ENCODE assay signal across 17 mouse cellular contexts in the genomic region with DNA sequence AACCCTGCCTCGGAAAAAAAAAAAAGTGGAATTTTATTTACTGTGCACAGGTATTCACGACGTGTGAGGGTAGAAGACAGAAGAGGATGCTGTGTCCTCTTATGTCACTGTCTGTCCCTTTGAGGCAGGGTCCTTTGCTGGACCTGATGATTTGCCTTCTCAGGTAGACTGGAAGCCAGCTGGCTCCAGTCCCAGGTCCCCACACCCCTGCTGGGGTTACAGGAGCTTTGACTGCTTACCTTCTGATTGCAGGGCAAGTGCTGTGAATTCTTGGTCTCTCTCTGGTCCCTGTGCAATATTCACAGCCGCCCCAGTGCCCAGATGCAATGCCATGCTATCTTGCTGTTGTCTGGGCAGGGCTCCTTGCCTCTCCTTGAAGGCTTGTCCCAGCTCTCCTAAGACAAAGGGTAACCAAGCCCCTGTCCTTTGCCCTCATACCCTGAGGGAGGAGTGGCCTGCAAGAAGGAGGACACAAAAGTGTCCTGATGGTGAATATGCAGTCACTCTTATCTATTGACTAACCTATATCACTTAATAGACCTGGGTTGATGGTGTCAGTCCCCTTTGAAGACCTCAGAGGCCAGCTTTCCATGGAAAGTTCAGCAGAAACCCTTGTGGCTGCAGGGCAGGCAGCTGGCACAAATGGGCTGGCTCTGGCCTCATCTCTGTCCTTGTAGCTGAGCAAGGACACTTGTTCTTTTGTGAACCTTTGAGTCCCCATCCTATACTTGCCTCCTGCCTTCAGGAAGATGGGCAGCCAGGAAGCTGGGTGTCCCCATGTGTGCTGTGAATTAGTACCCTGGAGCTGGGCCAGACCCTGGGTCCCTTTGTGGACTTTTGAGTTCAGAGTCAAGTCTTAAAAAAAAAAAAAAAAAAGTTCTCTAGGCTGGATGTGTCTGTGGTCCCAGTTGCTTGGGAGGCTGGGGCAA. TPM values are rescaled to one million over a fixed set of nuclear protein-coding genes. Genes with fewer than 3 reads are reported as not detected.
A peak's percentile ranks its signal among the peaks of the same experiment; 100 is the strongest.
DNase-seq lines count a peak whose midpoint lies in the region; ATAC-seq and TF ChIP-seq lines count a peak whose summit lies in the region.
"Had no signal": no experiment of that assay in that cellular context is flagged by ENCODE, and none has a peak within 500 bp of the region (broad histone marks: within the 10 kb centered on the region; RNA-seq: fewer than 3 reads in every experiment).

No protein-coding gene starts in this region.

- WGBS in heart, embryonic 15.5 days, result 70% methylated on average over 4 of the region's 4 CpGs
- WGBS in intestine, postnatal 0 days, result 46% methylated on average over 4 of the region's 4 CpGs

- H3K4me2 ChIP-seq in heart, embryonic 15.5 days, result peak overlapping the region; percentile 2; the same call in 1 of the 2 replicates
- H3K4me2 ChIP-seq in intestine, postnatal 0 days (replicated peaks; ENCODE audit: low read depth), result peak overlapping the region; percentile 33
- H3K4me2 ChIP-seq: embryonic facial prominence, embryonic 12.5 days; forebrain, embryonic 12.5 days; neural tube, embryonic 13.5 days had no signal

- TF ChIP-seq CTCF in E14TG2a.4 (conservative IDR thresholded peaks at IDR 0.05; ENCODE audit: low read length), result no peak
- no peak for TF ChIP-seq CTCF in intestine, postnatal 0 days (IDR thresholded peaks at IDR 0.05; ENCODE audit: low read depth)

- no peak overlapping the region for H3K9ac ChIP-seq in heart, embryonic 15.5 days
- H3K9ac ChIP-seq in intestine, postnatal 0 days (ENCODE audit: low read depth, low read length), result 0 out of 2 replicates have a peak overlapping the region, but pooled peaks have one; percentile 18
- H3K9ac ChIP-seq: embryonic facial prominence, embryonic 12.5 days; forebrain, embryonic 12.5 days; liver, embryonic 14.5 days; neural tube, embryonic 13.5 days had no signal

- peaks cover 11% of the 10 kb centered on the region; the same call in 1 of the 2 replicates for H3K36me3 ChIP-seq in heart, embryonic 15.5 days
- peaks cover 84% of the 10 kb centered on the region for H3K36me3 ChIP-seq in E14TG2a.4 (ENCODE audit: insufficient read depth, low read length)
- H3K36me3 ChIP-seq in intestine, postnatal 0 days (ENCODE audit: control insufficient read depth, insufficient read depth), result peaks cover 15% of the 10 kb centered on the region; the same call in 1 of the 2 replicates

- H3K4me1 ChIP-seq in heart, embryonic 15.5 days (replicated peaks), result peaks cover 75% of the 10 kb centered on the region
- peaks cover 98% of the 10 kb centered on the region for H3K4me1 ChIP-seq in E14TG2a.4 (replicated peaks; ENCODE audit: low read depth, low read length)
- H3K4me1 ChIP-seq in intestine, postnatal 0 days (replicated peaks; ENCODE audit: control insufficient read depth, insufficient read depth, low read length), result peaks cover 7% of the 10 kb centered on the region

- peak; percentile 69 to 76 for DNase-seq in cerebellum, postnatal 10 days
- no peak for DNase-seq in cerebellum, adult 8-10 months
- no peak for DNase-seq in heart, adult 11 months
- DNase-seq in left cerebral cortex, adult 9 months (ENCODE audit: low spot score in 2 of 2), result no peak
- DNase-seq in layer of hippocampus, adult 11-12 months (ENCODE audit: low spot score), result no peak
- DNase-seq: B cell, adult 2 months; gastrocnemius, postnatal 10 days; midbrain, embryonic 14.5 days; right cerebral cortex, adult 18-20 months had no signal

- H3K27ac ChIP-seq in heart, embryonic 15.5 days, result peak overlapping the region; percentile 46
- H3K27ac ChIP-seq in intestine, postnatal 0 days (ENCODE audit: low read depth, low read length), result peak overlapping the region; percentile 23; the same call in 1 of the 2 replicates
- H3K27ac ChIP-seq: embryonic facial prominence, embryonic 12.5 days; forebrain, embryonic 12.5 days; hindbrain, postnatal 0 days; liver, embryonic 14.5 days; neural tube, embryonic 13.5 days had no signal

- H3K4me3 ChIP-seq in heart, embryonic 15.5 days, result no peak overlapping the region
- H3K4me3 ChIP-seq in E14TG2a.4 (replicated peaks; ENCODE audit: low read length), result 0 out of 2 replicates have a peak overlapping the region, but pooled peaks have one; percentile 14
- H3K4me3 ChIP-seq in intestine, postnatal 0 days (ENCODE audit: low read depth, low read length), result no peak overlapping the region
- H3K4me3 ChIP-seq: embryonic facial prominence, embryonic 12.5 days; forebrain, embryonic 12.5 days; neural tube, embryonic 13.5 days had no signal

- H3K9me3 ChIP-seq in heart, embryonic 15.5 days (replicated peaks), result no peaks in the 10 kb centered on the region
- no peaks in the 10 kb centered on the region for H3K9me3 ChIP-seq in E14TG2a.4 (ENCODE audit: low read length)
- no peaks in the 10 kb centered on the region for H3K9me3 ChIP-seq in intestine, postnatal 0 days (ENCODE audit: control insufficient read depth)
- H3K9me3 ChIP-seq: embryonic facial prominence, embryonic 12.5 days; forebrain, embryonic 12.5 days; neural tube, embryonic 13.5 days had no signal

- ATAC-seq in heart, embryonic 15.5 days (replicated peaks; ENCODE audit: insufficient number of reproducible peaks, insufficient read depth, low FRiP score, low read depth), result no peak
- ATAC-seq in intestine, postnatal 0 days, result peak; percentile 34; the same call in 1 of the 2 replicates
- ATAC-seq: hindbrain, postnatal 0 days had no signal

- no peaks in the 10 kb centered on the region for H3K27me3 ChIP-seq in heart, embryonic 15.5 days
- H3K27me3 ChIP-seq in E14TG2a.4 (ENCODE audit: insufficient read depth, low read length), result no peaks in the 10 kb centered on the region
- H3K27me3 ChIP-seq in intestine, postnatal 0 days (replicated peaks; ENCODE audit: control insufficient read depth, insufficient read depth, low read length), result no peaks in the 10 kb centered on the region
- H3K27me3 ChIP-seq: embryonic facial prominence, embryonic 12.5 days; forebrain, embryonic 12.5 days; neural tube, embryonic 13.5 days had no signal

RNA-seq across cellular contexts. Expression of a gene that starts 5.9 kb away (rescaled TPM):
- polyA plus RNA-seq in heart, embryonic 15.5 days (2015; fragmentation: Nextera tagmentation; extraction: Ambion mirVana), result 16.1 and 22.4 TPM in 2 replicates
- 6.2 and 7.6 TPM in 2 replicates for polyA plus RNA-seq in intestine, postnatal 0 days (2015; fragmentation: Nextera tagmentation; extraction: Ambion mirVana)

RNA-seq across cellular contexts. Expression of a gene that starts 18.8 kb away (rescaled TPM):
- polyA plus RNA-seq in heart, embryonic 15.5 days (2015; fragmentation: Nextera tagmentation; extraction: Ambion mirVana), result 45.0 and 51.4 TPM in 2 replicates
- polyA plus RNA-seq in intestine, postnatal 0 days (2015; fragmentation: Nextera tagmentation; extraction: Ambion mirVana), result 41.3 and 49.5 TPM in 2 replicates

RNA-seq across cellular contexts. Expression of a gene that starts 37.1 kb away (rescaled TPM):
- polyA plus RNA-seq in heart, embryonic 15.5 days (2015; fragmentation: Nextera tagmentation; extraction: Ambion mirVana), result 38.3 and 48.3 TPM in 2 replicates
- 35.5 and 39.0 TPM in 2 replicates for polyA plus RNA-seq in intestine, postnatal 0 days (2015; fragmentation: Nextera tagmentation; extraction: Ambion mirVana)

RNA-seq across cellular contexts. Expression of a gene that starts 37.6 kb away (rescaled TPM):
- 65.2 and 83.1 TPM in 2 replicates for polyA plus RNA-seq in heart, embryonic 15.5 days (2015; fragmentation: Nextera tagmentation; extraction: Ambion mirVana)
- polyA plus RNA-seq in intestine, postnatal 0 days (2015; fragmentation: Nextera tagmentation; extraction: Ambion mirVana), result 60.9 and 61.8 TPM in 2 replicates

RNA-seq across cellular contexts. Expression of a gene that starts 44.2 kb away (rescaled TPM):
- polyA plus RNA-seq in heart, embryonic 15.5 days (2015; fragmentation: Nextera tagmentation; extraction: Ambion mirVana), result 0.16 and 0.19 TPM in 2 replicates
- not detected in 2 replicates for polyA plus RNA-seq in intestine, postnatal 0 days (2015; fragmentation: Nextera tagmentation; extraction: Ambion mirVana)
- polyA plus RNA-seq: embryonic facial prominence, embryonic 12.5 days; forebrain, embryonic 12.5 days; hindbrain, postnatal 0 days; midbrain, embryonic 14.5 days had no signal

Comparison
In these comparisons a context has a peak if more than half of its experiments do, and no peak if none do; other contexts are left out.
1. DNase-seq: peak in cerebellum, postnatal 10 days (2 of 2); none in cerebellum, adult 8-10 months (single experiment), heart, adult 11 months (single experiment), left cerebral cortex, adult 9 months (0 of 2) and layer of hippocampus, adult 11-12 months (single experiment).